Mouse (Mus musculus): ENCODE data around the gene Foxj3. TPM values are rescaled to one million over a fixed set of nuclear protein-coding genes. Genes with fewer than 3 reads are reported as not detected.

The Foxj3 gene
- polyA plus RNA-seq, 1 experiment from 2014 or later: 29.2 TPM

- WGBS: 58% methylated on average over 10 of the region's 10 CpGs
- H3K4me1 ChIP-seq: peaks cover 12% of the 10 kb centered on the region
- H3K27me3 ChIP-seq: no peaks in the 10 kb centered on the region; the same call in 1 of the 2 replicates
- H3K9ac ChIP-seq (replicated peaks): no peak overlapping the region
- H3K27ac ChIP-seq (replicated peaks): no peak overlapping the region
- no peaks in the 10 kb centered on the region for H3K36me3 ChIP-seq
- no peaks in the 10 kb centered on the region for H3K9me3 ChIP-seq
- H3K4me2 ChIP-seq (replicated peaks): no peak overlapping the region
- 0 out of 2 replicates have a peak, but pooled peaks have one; percentile 23 for ATAC-seq (ENCODE audit: low FRiP score, low read depth)
- H3K4me3 ChIP-seq: no peak overlapping the region
Observed at GRCm38 (mm10) chr4:119669356-119670209, 132.8 kb downstream of the Foxj3 start.

GRCm38 (mm10) chr4:119670210-119670555 is 133.4 kb downstream of the Foxj3 start:
- Histone ChIP-seq H3K4me2 (replicated peaks) (no peak overlapping the region), H3K4me1 (peaks cover 12% of the 10 kb centered on the region), H3K9me3 (no peaks in the 10 kb centered on the region), H3K9ac (replicated peaks) (no peak overlapping the region), H3K36me3 (no peaks in the 10 kb centered on the region), H3K27ac (replicated peaks) (no peak overlapping the region), H3K27me3 (no peaks in the 10 kb centered on the region; the same call in 1 of the 2 replicates), H3K4me3 (no peak overlapping the region)
- ATAC-seq (ENCODE audit: low FRiP score, low read depth): no peak
- 30% methylated on average over 7 of the region's 7 CpGs for WGBS

- 84% methylated on average over 6 of the region's 6 CpGs for WGBS
- Histone ChIP-seq H3K4me3 (no peak overlapping the region), H3K27ac (replicated peaks) (no peak overlapping the region), H3K4me2 (replicated peaks) (no peak overlapping the region), H3K36me3 (no peaks in the 10 kb centered on the region), H3K9ac (replicated peaks) (no peak overlapping the region), H3K4me1 (peaks cover 12% of the 10 kb centered on the region), H3K27me3 (no peaks in the 10 kb centered on the region; the same call in 1 of the 2 replicates), H3K9me3 (no peaks in the 10 kb centered on the region)
- no peak for ATAC-seq (ENCODE audit: low FRiP score, low read depth)
Observed at GRCm38 (mm10) chr4:119670736-119671135, 133.9 kb downstream of the Foxj3 start.

- Histone ChIP-seq H3K27me3 (no peaks in the 10 kb centered on the region; the same call in 1 of the 2 replicates), H3K9ac (replicated peaks) (no peak overlapping the region), H3K4me3 (no peak overlapping the region), H3K9me3 (no peaks in the 10 kb centered on the region), H3K4me2 (replicated peaks) (no peak overlapping the region), H3K4me1 (peaks cover 12% of the 10 kb centered on the region), H3K27ac (replicated peaks) (no peak overlapping the region), H3K36me3 (no peaks in the 10 kb centered on the region)
- 92% methylated on average over 9 of the region's 9 CpGs for WGBS
- ATAC-seq (ENCODE audit: low FRiP score, low read depth): no peak
Observed at GRCm38 (mm10) chr4:119671164-119671563, 134.4 kb downstream of the Foxj3 start.

- Histone ChIP-seq H3K27ac (replicated peaks) (no peak overlapping the region), H3K4me2 (replicated peaks) (no peak overlapping the region), H3K4me3 (no peak overlapping the region), H3K9ac (replicated peaks) (no peak overlapping the region), H3K36me3 (no peaks in the 10 kb centered on the region), H3K27me3 (no peaks in the 10 kb centered on the region; the same call in 1 of the 2 replicates), H3K9me3 (no peaks in the 10 kb centered on the region), H3K4me1 (peaks cover 12% of the 10 kb centered on the region)
- WGBS: 38% methylated on average over 5 of the region's 5 CpGs
- ATAC-seq (ENCODE audit: low FRiP score, low read depth): no peak
Observed at GRCm38 (mm10) chr4:119672685-119673084, 135.9 kb downstream of the Foxj3 start.

Other genes starting within 250 kb of the Foxj3 start
- 1,189 and 1,315 TPM in 2 replicates for gene Ybx1, start 242.4 kb upstream of the Foxj3 start, polyA plus RNA-seq (2016; fragmentation: Nextera tagmentation; extraction: Ambion mirVana)
- 86.7 and 96.4 TPM in 2 replicates for gene Ppih, start 216.5 kb upstream of the Foxj3 start, polyA plus RNA-seq (2016; fragmentation: Nextera tagmentation; extraction: Ambion mirVana)
- gene Ccdc30, start 121.5 kb upstream of the Foxj3 start, polyA plus RNA-seq (2016; fragmentation: Nextera tagmentation; extraction: Ambion mirVana): 11.7 and 15.7 TPM in 2 replicates
- gene Ppcs, start 114.6 kb upstream of the Foxj3 start, polyA plus RNA-seq (2016; fragmentation: Nextera tagmentation; extraction: Ambion mirVana): 20.0 and 21.0 TPM in 2 replicates
- 0.20 TPM in 1 of 2 replicates, not detected in the other for gene Zmynd12, start 114.2 kb upstream of the Foxj3 start, polyA plus RNA-seq (2016; fragmentation: Nextera tagmentation; extraction: Ambion mirVana)
- 8.9 and 9.3 TPM in 2 replicates for gene Rimkla, start 44.4 kb upstream of the Foxj3 start, polyA plus RNA-seq (2016; fragmentation: Nextera tagmentation; extraction: Ambion mirVana)
- gene Frg2f1, start 2.5 kb downstream of the Foxj3 start, polyA plus RNA-seq (2016; fragmentation: Nextera tagmentation; extraction: Ambion mirVana): 3.8 and 4.6 TPM in 2 replicates
- gene Guca2a, start 100.7 kb downstream of the Foxj3 start, polyA plus RNA-seq (2016; fragmentation: Nextera tagmentation; extraction: Ambion mirVana): not detected in 2 replicates
- gene Guca2b, start 122.0 kb downstream of the Foxj3 start, polyA plus RNA-seq (2016; fragmentation: Nextera tagmentation; extraction: Ambion mirVana): not detected in 2 replicates
- gene Hivep3, start 196.8 kb downstream of the Foxj3 start, polyA plus RNA-seq (2016; fragmentation: Nextera tagmentation; extraction: Ambion mirVana): 3.5 and 4.5 TPM in 2 replicates

Data from midbrain, embryonic 12.5 days (tissue).